Mouse (Mus musculus) mesoderm, embryonic 11.5 days (tissue): ENCODE results near the gene Polr3h.

Experiments used
- DNase-seq: peaks from one replicate; pipeline ENCODE4 v3.0.0-alpha.2; 2012; ENCODE audit warnings: low read depth, low spot score

Polr3h gene

DNA sequence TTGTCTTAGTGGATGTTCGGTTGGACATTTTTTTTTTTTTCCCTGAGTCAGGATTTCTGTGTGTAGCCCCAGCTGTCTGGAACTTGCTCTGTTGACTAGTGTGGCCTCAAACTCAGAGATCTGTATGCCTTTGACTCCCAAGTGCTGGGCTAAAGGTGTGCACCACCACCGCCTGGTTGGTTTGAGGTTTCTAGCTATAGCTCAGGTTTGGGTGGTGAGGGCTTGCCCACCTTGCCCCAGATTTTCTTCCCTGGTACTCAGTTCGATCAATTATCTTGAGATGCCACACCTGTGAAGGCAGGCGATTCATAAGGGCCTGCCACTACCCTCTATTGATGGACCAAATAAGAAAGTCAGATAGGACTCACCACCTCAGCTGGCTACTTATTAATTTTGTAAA is 78.9 kb downstream of the Polr3h start:
- DNase-seq: no peak

DNA sequence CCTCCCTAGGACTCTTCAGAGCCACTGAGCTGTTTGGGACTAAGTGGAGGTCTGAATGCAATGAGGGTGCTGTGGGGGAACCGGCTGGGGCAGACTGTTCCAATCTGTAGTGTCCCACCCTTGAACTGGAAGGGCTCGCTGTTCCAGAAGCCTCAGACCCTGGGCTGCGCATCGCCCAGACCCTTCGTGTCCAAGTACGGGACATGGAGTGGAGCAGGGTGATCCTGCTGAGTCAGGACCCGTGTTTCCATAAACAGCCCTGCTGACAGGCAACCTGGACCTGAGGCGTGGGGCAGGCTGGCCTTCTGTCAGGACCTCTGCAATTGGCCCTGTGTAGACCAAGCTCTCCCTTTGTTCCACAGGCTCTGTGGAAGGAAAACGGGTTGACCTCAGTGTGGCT is 79.3 kb downstream of the Polr3h start:
- DNase-seq: no peak

DNA sequence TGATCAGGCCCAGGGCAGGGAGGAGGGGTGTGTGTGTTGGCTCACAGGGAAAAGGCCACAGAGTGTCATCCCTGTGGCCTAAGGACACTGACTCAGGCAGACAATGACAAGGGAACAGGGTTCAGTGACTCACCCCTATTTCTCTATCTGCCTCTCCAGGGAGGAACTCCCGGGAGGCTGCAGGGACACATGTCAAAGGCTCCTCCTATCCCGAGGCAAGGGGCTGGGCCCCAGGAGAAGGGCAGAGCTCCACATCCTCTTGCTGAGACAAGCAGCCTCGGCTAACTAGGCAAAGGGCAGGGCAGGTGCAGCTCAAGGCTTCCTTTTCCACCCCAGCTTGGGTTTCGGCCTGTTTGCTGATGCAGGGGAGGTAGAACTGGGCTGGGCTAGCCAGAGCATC is 80.3 kb downstream of the Polr3h start:
- no peak for DNase-seq

DNA sequence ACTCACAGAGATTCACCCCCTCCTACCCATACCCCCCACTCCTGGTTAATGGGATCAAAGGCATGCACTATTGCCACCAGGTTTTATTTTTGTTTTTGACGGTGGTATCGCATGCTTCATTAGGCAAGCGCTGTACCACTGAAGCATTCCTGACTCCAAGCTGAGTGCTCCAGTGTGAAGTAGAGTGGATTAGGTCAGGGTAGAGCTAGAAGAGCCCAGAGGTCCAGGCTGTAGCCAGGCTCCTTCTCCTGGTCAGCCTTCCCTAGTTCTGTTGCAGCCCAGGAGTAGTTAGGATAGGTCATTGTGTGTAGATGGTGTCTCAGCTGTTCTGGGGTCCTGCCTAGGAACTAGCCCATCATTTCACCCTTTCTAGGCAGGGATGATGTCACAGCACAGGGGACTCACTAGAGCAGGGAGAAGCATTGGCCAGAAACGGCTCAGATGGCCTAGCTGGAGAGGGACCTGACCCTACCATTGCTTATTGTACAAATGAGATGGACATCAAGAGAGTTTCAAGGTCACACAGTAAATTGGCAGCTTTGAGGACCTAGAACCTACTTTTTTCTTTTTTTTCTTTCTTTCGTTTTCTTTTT is 80.9 kb downstream of the Polr3h start:
- no peak for DNase-seq

DNA sequence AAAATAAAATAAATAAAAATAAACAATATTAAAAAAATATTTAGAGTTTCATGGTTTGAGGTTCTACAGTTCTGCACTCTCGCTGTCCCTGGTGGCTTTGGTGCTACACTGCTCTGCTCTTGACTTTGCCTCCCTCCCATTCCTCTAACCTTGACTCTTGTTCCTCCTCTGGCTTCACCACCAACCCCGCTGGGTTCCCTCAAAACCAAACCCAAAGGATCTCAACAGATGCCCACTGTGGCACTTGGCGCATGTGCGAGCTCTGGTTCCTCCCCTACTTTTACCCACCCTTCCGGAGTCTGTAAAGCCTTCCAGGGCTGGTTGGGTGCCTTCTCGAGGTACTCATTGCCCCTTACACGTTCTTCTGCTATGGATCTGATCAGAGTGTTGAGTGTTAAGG is 83.8 kb downstream of the Polr3h start:
- DNase-seq: no peak

DNA sequence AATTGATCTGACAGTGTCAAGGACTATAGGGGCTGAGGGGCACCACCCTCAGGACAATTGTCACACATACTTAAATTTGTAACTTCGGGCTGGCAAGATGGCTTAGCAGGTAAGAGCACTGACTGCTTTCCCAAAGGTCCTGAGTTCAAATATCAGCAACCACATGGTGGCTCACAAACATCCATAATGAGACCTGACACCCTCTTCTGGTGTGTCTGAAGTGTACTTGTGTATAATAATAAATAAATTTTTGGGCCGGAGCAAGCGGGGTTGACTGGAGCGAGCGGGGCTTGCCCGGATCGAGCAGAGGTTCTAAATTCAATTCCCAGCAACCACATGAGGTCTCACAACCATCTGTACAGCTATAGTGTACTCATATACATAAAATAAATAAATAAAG is 85.7 kb downstream of the Polr3h start:
- DNase-seq: no peak

DNA sequence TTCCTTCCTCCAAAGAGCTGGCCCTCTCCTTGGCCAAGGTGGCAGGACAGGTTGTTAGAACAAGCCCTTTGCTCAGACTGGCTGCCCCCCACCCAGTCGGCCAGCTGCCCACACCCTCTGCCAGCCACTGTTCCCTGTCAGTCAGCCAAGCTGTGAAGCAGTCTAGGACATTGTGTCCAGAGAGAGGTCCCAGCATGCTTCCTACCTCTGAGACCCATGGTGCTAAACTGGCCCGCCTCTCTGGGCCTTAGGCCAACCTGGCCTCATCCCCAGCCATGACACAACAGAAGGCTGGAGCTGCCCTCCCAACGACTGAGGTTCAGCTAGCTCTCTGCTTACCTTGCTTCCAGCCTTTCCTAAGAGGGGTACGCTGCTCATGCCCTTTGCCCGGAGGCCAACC is 86.4 kb downstream of the Polr3h start:
- no peak for DNase-seq

DNA sequence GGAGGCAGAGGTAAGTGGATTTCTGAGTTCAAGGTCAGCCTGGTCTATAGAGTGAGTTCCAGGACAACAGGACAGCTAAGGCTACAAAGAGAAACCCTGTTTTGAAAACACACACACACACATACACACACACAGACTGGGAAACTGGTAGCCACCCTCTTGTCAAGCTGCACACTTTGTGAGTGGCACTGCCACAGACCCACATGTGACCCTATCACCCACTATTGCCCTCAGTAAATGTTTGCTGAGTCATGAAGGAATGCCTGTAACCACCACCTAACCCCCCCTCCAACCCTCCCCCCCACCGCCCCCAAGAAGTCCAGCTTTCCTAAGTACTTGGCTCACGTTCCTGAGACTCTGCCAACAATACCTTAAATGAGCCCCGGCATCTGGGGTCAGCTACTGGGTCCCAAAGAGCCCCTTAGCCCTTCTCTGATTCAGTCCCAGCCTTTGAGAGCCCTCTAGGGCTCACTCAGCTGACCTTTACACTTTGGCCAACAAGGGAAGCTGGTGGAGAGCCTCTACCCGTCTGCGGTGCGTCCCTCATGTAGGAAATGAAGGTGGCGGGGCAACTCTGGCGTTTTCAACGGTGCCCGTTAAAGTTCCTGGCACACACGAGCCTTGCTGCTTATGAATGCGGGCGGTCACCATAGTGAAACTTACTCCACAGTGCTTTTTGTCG is 87.3 kb downstream of the Polr3h start:
- DNase-seq: no peak
